Mouse (Mus musculus) brain, embryonic 14.5 days (tissue): ENCODE results near the gene Grb2.

Experiments used
- CTCF ChIP-seq: fragments of 200-500 bp; IDR thresholded peaks from 2 replicates; pipeline ENCODE4 v1.5.1; 2012; ENCODE audit warnings: inconsistent platforms, mild to moderate bottlenecking, moderate library complexity, borderline replicate concordance; ENCODE audit not compliant: insufficient read depth, insufficient read length; ENCODE audit errors: extremely low read depth
- POLR2A ChIP-seq: fragments of 200-500 bp; IDR thresholded peaks from 2 replicates; pipeline ENCODE4 v1.6.1; 2012; ENCODE audit warnings: mild to moderate bottlenecking, inconsistent platforms, borderline replicate concordance; ENCODE audit not compliant: poor library complexity, insufficient read depth, insufficient read length, severe bottlenecking; ENCODE audit errors: extremely low read depth

GRCm38 (mm10) chr11:115712674-115713298, 4.4 kb upstream of the Grb2 start:
- TF ChIP-seq POLR2A (no peak), CTCF (no peak)
